Mouse (Mus musculus) brown adipose tissue, adult 24 weeks (tissue): ENCODE measurements around the gene Zfp326. TPM values are rescaled to one million over a fixed set of nuclear protein-coding genes. Genes with fewer than 3 reads are reported as not detected.

Experiments used
- polyA plus RNA-seq: library from polyadenylated mRNA; stranded (reverse); fragments of >200 nt; gene quantifications from 2 replicates; pipeline ENCODE4 v1.2.4, GENCODE M21; 2012; ENCODE audit not compliant: missing spikeins, insufficient read depth, insufficient read length

Gene Zfp326
- polyA plus RNA-seq, 1 experiment = 20.3 TPM

Other genes with a start within 250 kb of the Zfp326 start
- 14.8 and 25.2 TPM in 2 replicates for gene Lrrc8d, start 176.6 kb upstream of the Zfp326 start, polyA plus RNA-seq